Mouse (Mus musculus) spleen, adult 2 months (tissue): ENCODE data around the gene Nthl1.

Source experiments
- CTCF ChIP-seq: fragments of 200-500 bp; IDR thresholded peaks from 2 replicates; pipeline ENCODE4 v1.5.1; 2011; ENCODE audit warnings: mild to moderate bottlenecking, inconsistent platforms; ENCODE audit not compliant: insufficient read depth, insufficient read length, insufficient replicate concordance; ENCODE audit errors: extremely low read depth
- POLR2A ChIP-seq: fragments of 200-500 bp; IDR thresholded peaks from 2 replicates; pipeline ENCODE4 v1.6.1; 2011; ENCODE audit warnings: low read depth, low read length, inconsistent platforms

- TF ChIP-seq CTCF (no peak), POLR2A (no peak)
These were observed 44.4 kb downstream of the Nthl1 start for GRCm38 (mm10) chr17:24676877-24677276.
